Mouse (Mus musculus): Measurements from ENCODE around the gene Gm10718. TPM values are rescaled to one million over a fixed set of nuclear protein-coding genes. Genes with fewer than 3 reads are reported as not detected.
"Not testable (repeated sequence)": the region's sequence is repeated elsewhere in the genome, so short reads cannot be mapped to it uniquely, and the experiment has no call there.

Gm10718 gene
- polyA plus RNA-seq, 1 experiment from 2014 or later, result 1.6 TPM

DNA sequence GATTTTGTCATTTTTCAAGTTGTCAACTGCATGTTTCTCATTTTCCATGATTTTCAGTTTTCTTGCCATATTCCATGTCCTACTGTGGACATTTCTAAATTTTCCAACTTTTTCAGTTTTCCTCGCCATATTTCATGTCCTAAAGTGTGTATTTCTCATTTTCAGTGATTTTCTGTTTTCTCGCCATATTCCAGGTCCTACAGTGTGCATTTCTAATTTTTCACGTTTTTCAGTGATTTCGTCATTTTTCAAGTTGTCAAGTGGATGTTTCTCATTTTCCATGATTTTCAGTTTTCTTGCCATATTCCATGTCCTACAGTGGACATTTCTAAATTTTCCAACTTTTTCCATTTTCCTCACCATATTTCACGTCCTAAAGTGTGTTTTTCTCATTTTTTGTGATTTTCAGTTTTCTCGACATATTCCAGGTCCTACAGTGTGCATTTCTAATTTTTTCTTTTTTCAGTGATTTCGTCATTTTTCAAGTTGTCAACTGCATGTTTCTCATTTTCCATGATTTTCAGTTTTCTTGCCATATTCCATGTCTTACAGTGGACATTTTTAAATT lies 11.2 kb upstream of the Gm10718 start:
- 83% methylated on average over 2 of the region's 7 CpGs for WGBS
- ATAC-seq, result not testable (repeated sequence)

DNA sequence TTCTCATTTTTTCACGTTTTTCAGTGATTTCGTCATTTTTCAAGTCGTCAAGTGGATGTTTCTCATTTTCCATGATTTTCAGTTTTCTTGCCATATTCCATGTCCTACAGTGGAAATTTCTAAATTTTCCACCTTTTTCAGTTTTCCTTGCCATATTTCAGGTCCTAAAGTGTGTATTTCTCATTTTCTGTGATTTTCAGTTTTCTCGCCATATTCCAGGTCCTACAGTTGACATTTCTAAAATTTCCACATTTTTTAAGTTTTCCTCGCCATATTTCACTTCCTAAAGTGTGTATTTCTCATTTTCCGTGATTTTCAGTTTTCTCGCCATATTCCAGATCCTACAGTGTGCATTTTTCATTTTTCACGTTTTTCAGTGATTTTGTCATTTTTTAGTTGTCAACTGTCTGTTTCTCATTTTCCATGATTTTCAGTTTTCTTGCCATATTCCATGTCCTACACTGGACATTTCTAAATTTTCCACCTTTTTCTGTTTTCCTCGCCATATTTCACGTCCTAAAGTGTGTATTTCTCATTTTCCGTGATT lies 10.5 kb upstream of the Gm10718 start, which contains the start of gene Gm10721:
Gm10721 (plus strand) TSS at position 408 of the 547 bp plus-strand sequence.
- not testable (repeated sequence) for H3K9ac ChIP-seq (replicated peaks; ENCODE audit: low read depth); H3K4me3 ChIP-seq (ENCODE audit: low read depth, low read length); H3K36me3 ChIP-seq (ENCODE audit: insufficient read depth, low read length); H3K4me2 ChIP-seq (replicated peaks; ENCODE audit: low read depth, low read length); H3K9me3 ChIP-seq (ENCODE audit: low read length); DNase-seq (ENCODE audit: low spot score); H3K27me3 ChIP-seq (replicated peaks; ENCODE audit: insufficient read depth, low read length); H3K4me1 ChIP-seq (ENCODE audit: insufficient read depth, low read depth, low read length); H3K27ac ChIP-seq (ENCODE audit: low read length)
- WGBS, result no CpG with 5 or more reads among the region's 11 CpGs
- peak; percentile 43 for ATAC-seq

More for the DNA sequence above, 11.2 kb upstream of the Gm10718 start:
- not testable (repeated sequence) for H3K9me3 ChIP-seq (ENCODE audit: low read length); DNase-seq (ENCODE audit: low spot score); H3K27me3 ChIP-seq (replicated peaks; ENCODE audit: insufficient read depth, low read length); H3K36me3 ChIP-seq (ENCODE audit: insufficient read depth, low read length); H3K4me1 ChIP-seq (ENCODE audit: insufficient read depth, low read depth, low read length); H3K4me3 ChIP-seq (ENCODE audit: low read depth, low read length); H3K27ac ChIP-seq (ENCODE audit: low read length); H3K4me2 ChIP-seq (replicated peaks; ENCODE audit: low read depth, low read length); H3K9ac ChIP-seq (replicated peaks; ENCODE audit: low read depth)

DNA sequence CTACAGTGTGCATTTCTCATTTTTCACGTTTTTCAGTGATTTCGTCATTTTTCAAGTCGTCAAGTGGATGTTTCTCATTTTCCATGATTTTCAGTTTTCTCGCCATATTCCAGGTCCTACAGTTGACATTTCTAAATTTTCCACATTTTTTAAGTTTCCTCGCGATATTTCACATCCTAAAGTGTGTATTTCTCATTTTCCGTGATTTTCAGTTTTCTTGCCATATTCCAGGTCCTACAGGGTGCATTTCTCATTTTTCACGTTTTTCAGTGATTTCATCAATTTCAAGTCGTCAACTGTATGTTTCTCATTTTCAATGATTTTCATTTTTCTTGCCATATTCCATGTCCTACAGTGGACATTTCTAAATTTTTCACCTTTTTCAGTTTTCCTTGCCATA lies 8.0 kb upstream of the Gm10718 start, which contains the start of gene Gm10720:
Gm10720 (plus strand) TSS at position 301 of the 400 bp plus-strand sequence.
- not testable (repeated sequence) for H3K27me3 ChIP-seq (replicated peaks; ENCODE audit: insufficient read depth, low read length); H3K9me3 ChIP-seq (ENCODE audit: low read length); H3K4me2 ChIP-seq (replicated peaks; ENCODE audit: low read depth, low read length); ATAC-seq; H3K4me1 ChIP-seq (ENCODE audit: insufficient read depth, low read depth, low read length); H3K36me3 ChIP-seq (ENCODE audit: insufficient read depth, low read length); H3K27ac ChIP-seq (ENCODE audit: low read length); H3K9ac ChIP-seq (replicated peaks; ENCODE audit: low read depth); DNase-seq (ENCODE audit: low spot score); H3K4me3 ChIP-seq (ENCODE audit: low read depth, low read length)
- 56% methylated on average over 4 of the region's 9 CpGs for WGBS

DNA sequence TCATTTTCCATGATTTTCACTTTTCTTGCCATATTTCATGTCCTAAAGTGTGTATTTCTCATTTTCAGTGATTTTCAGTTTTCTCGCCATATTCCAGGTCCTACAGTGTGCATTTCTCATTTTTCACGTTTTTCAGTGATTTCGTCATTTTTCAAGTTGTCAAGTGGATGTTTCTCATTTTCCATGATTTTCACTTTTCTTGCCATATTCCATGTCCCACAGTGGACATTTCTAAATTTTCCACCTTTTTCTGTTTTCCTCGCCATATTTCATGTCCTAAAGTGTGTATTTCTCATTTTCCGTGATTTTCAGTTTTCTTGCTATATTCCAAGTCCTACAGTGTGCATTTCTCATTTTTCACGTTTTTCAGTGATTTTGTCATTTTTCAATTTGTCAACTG lies 7.5 kb upstream of the Gm10718 start:
- WGBS, result 61% methylated on average over 5 of the region's 6 CpGs
- not testable (repeated sequence) for H3K9ac ChIP-seq (replicated peaks; ENCODE audit: low read depth)

DNA sequence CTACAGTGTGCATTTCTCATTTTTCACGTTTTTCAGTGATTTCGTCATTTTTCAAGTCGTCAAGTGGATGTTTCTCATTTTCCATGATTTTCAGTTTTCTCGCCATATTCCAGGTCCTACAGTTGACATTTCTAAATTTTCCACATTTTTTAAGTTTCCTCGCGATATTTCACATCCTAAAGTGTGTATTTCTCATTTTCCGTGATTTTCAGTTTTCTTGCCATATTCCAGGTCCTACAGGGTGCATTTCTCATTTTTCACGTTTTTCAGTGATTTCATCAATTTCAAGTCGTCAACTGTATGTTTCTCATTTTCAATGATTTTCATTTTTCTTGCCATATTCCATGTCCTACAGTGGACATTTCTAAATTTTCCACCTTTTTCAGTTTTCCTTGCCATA lies 6.2 kb upstream of the Gm10718 start, which contains the start of gene Gm10719:
Gm10719 (plus strand) TSS at position 301 of the 400 bp plus-strand sequence.
- DNase-seq (ENCODE audit: low spot score); H3K27me3 ChIP-seq (replicated peaks; ENCODE audit: insufficient read depth, low read length); H3K36me3 ChIP-seq (ENCODE audit: insufficient read depth, low read length); H3K4me2 ChIP-seq (replicated peaks; ENCODE audit: low read depth, low read length); H3K4me1 ChIP-seq (ENCODE audit: insufficient read depth, low read depth, low read length); ATAC-seq; H3K9ac ChIP-seq (replicated peaks; ENCODE audit: low read depth); H3K4me3 ChIP-seq (ENCODE audit: low read depth, low read length); H3K27ac ChIP-seq (ENCODE audit: low read length); H3K9me3 ChIP-seq (ENCODE audit: low read length): not testable (repeated sequence)
- 100% methylated on average over 1 of the region's 9 CpGs for WGBS

More for the DNA sequence above, 7.5 kb upstream of the Gm10718 start:
- H3K27ac ChIP-seq (ENCODE audit: low read length); H3K4me2 ChIP-seq (replicated peaks; ENCODE audit: low read depth, low read length); H3K36me3 ChIP-seq (ENCODE audit: insufficient read depth, low read length); ATAC-seq; H3K4me1 ChIP-seq (ENCODE audit: insufficient read depth, low read depth, low read length); DNase-seq (ENCODE audit: low spot score); H3K27me3 ChIP-seq (replicated peaks; ENCODE audit: insufficient read depth, low read length); H3K9me3 ChIP-seq (ENCODE audit: low read length); H3K4me3 ChIP-seq (ENCODE audit: low read depth, low read length): not testable (repeated sequence)

DNA sequence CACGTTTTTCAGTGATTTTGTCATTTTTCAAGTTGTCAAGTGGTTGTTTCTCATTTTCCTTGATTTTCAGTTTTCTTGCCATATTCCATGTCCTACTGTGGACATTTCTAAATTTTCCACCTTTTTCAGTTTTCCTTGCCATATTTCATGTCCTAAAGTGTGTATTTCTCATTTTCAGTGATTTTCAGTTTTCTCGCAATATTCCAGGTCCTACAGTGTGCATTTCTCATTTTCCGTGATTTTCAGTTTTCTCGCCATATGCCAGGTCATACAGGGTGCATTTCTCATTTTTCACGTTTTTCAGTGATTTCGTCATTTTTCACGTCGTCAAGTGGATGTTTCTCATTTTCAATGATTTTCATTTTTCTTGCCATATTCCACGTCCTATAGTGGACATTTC lies 4.4 kb upstream of the Gm10718 start:
- H3K36me3 ChIP-seq (ENCODE audit: insufficient read depth, low read length); H3K4me2 ChIP-seq (replicated peaks; ENCODE audit: low read depth, low read length); DNase-seq (ENCODE audit: low spot score); H3K9ac ChIP-seq (replicated peaks; ENCODE audit: low read depth); H3K4me1 ChIP-seq (ENCODE audit: insufficient read depth, low read depth, low read length); H3K27ac ChIP-seq (ENCODE audit: low read length); H3K9me3 ChIP-seq (ENCODE audit: low read length); ATAC-seq; H3K27me3 ChIP-seq (replicated peaks; ENCODE audit: insufficient read depth, low read length); H3K4me3 ChIP-seq (ENCODE audit: low read depth, low read length): not testable (repeated sequence)
- 72% methylated on average over 9 of the region's 9 CpGs for WGBS

DNA sequence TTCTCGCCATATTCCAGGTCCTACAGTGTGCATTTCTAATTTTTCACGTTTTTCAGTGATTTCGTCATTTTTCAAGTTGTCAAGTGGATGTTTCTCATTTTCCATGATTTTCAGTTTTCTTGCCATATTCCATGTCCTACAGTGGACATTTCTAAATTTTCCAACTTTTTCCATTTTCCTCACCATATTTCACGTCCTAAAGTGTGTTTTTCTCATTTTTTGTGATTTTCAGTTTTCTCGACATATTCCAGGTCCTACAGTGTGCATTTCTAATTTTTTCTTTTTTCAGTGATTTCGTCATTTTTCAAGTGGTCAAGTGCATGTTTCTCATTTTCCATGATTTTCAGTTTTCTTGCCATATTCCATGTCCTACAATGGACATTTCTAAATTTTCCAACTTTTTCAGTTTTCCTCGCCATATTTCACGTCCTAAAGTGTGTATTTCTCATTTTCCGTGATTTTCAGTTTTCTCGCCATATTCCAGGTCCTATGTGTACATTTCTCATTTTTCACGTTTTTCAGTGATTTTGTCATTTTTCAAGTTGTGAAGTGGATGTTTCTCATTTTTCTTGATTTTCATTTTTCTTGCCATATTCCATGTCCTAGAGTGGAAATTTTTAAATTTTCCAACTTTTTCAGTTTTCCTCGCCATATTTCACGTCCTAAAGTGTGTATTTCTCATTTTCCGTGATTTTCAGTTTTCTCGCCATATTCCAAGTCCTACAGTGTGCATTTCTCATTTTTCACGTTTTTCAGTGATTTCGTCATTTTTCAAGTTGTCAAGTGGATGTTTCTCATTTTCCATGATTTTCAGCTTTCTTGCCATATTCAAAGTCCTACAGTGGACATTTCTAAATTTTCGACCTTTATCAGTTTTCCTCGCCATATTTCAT lies 3.3 kb upstream of the Gm10718 start:
- H3K4me2 ChIP-seq (replicated peaks; ENCODE audit: low read depth, low read length); DNase-seq (ENCODE audit: low spot score); H3K4me3 ChIP-seq (ENCODE audit: low read depth, low read length); H3K36me3 ChIP-seq (ENCODE audit: insufficient read depth, low read length); H3K9me3 ChIP-seq (ENCODE audit: low read length); H3K9ac ChIP-seq (replicated peaks; ENCODE audit: low read depth); H3K4me1 ChIP-seq (ENCODE audit: insufficient read depth, low read depth, low read length); H3K27ac ChIP-seq (ENCODE audit: low read length); H3K27me3 ChIP-seq (replicated peaks; ENCODE audit: insufficient read depth, low read length): not testable (repeated sequence)
- ATAC-seq, result peak; percentile 50
- 77% methylated on average over 11 of the region's 19 CpGs for WGBS

DNA sequence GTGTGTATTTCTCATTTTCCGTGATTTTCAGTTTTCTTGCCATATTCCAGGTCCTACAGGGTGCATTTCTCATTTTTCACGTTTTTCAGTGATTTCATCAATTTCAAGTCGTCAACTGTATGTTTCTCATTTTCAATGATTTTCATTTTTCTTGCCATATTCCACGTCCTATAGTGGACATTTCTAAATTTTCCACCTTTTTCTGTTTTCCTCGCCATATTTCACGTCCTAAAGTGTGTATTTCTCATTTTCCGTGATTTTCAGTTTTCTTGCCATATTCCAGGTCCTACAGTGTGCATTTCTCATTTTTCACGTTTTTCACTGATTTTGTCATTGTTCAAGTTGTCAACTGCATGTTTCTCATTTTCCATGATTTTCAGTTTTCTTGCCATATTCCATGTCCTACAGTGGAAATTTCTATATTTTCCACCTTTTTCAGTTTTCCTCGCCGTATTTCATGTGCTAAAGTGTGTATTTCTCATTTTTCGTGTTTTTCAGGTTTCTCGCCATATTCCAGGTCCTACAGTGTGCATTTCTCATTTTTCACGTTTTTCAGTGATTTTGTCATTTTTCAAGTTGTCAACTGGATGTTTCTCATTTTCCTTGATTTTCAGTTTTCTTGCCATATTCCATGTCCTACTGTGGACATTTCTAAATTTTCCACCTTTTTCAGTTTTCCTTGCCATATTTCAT lies 885 bp upstream of the Gm10718 start:
- not testable (repeated sequence) for H3K27me3 ChIP-seq (replicated peaks; ENCODE audit: insufficient read depth, low read length); ATAC-seq; H3K9me3 ChIP-seq (ENCODE audit: low read length); H3K27ac ChIP-seq (ENCODE audit: low read length); H3K36me3 ChIP-seq (ENCODE audit: insufficient read depth, low read length); H3K9ac ChIP-seq (replicated peaks; ENCODE audit: low read depth); H3K4me2 ChIP-seq (replicated peaks; ENCODE audit: low read depth, low read length); H3K4me1 ChIP-seq (ENCODE audit: insufficient read depth, low read depth, low read length); H3K4me3 ChIP-seq (ENCODE audit: low read depth, low read length)
- peak; percentile 4 for DNase-seq (ENCODE audit: low spot score)
- 72% methylated on average over 9 of the region's 13 CpGs for WGBS
